Mouse (Mus musculus) hindbrain, embryonic 10.5 days (tissue): ENCODE data around the gene Olfr1219. TPM values are rescaled to one million over a fixed set of nuclear protein-coding genes. Genes with fewer than 3 reads are reported as not detected.

Experiments used
- DNase-seq: peaks from one replicate; pipeline ENCODE4 v3.0.0-alpha.2; 2017; ENCODE audit warnings: low spot score
- H3K27ac ChIP-seq: fragments of 300-500 bp; sonication (generic); 2 replicates; pipeline ENCODE4 v1.5.1; 2016; ENCODE audit warnings: mild to moderate bottlenecking, moderate library complexity
- H3K27me3 ChIP-seq: fragments of 300-500 bp; sonication (generic); 2 replicates; pipeline ENCODE4 v1.6.1; 2016; ENCODE audit warnings: mild to moderate bottlenecking; ENCODE audit not compliant: poor library complexity, insufficient read depth, severe bottlenecking
- H3K36me3 ChIP-seq: fragments of 300-500 bp; sonication (generic); 2 replicates; pipeline ENCODE4 v1.6.1; 2016; ENCODE audit warnings: mild to moderate bottlenecking, moderate library complexity
- H3K4me1 ChIP-seq: fragments of 300-500 bp; sonication (generic); replicated peaks from 2 replicates; pipeline ENCODE4 v1.6.1; 2016; ENCODE audit warnings: mild to moderate bottlenecking
- H3K4me3 ChIP-seq: fragments of 300-500 bp; sonication (generic); 2 replicates; pipeline ENCODE4 v1.5.1; 2016; ENCODE audit warnings: mild to moderate bottlenecking, moderate library complexity
- H3K9me3 ChIP-seq: fragments of 300-500 bp; sonication (generic); 2 replicates; pipeline ENCODE4 v1.6.1; 2016; ENCODE audit warnings: mild to moderate bottlenecking, moderate library complexity
- WGBS: fragments of 180-500 bp; shearing (Covaris S2); methylation state at CpG from one replicate; pipeline ENCODE4 v1.1.7; 2016; 5-methylcytosine and 5-hydroxymethylcytosine counted together
- polyA plus RNA-seq: library from polyadenylated mRNA; unstranded; fragments of >200 nt; fragmentation: Nextera tagmentation; extraction: Ambion mirVana; gene quantifications from 2 replicates; pipeline ENCODE4 v1.2.1, GENCODE M21; 2016

The Olfr1219 gene
- polyA plus RNA-seq = not detected in 2 replicates

- H3K27me3 ChIP-seq = no peaks in the 10 kb centered on the region
- WGBS = 72% methylated on average over 1 of the region's 1 CpGs
- no peak within 1 kb of the TSS for H3K4me3 ChIP-seq
- no peak for DNase-seq
- no peaks in the 10 kb centered on the region for H3K36me3 ChIP-seq
- H3K9me3 ChIP-seq = no peaks in the 10 kb centered on the region
- no peaks in the 10 kb centered on the region for H3K4me1 ChIP-seq
- H3K27ac ChIP-seq = no peak within 1 kb of the TSS
Observed at GRCm38 (mm10) chr2:89083413-89083812, at the start of gene Olfr1219. Olfr1219 (minus strand) TSS chr2:89083513.

DNA sequence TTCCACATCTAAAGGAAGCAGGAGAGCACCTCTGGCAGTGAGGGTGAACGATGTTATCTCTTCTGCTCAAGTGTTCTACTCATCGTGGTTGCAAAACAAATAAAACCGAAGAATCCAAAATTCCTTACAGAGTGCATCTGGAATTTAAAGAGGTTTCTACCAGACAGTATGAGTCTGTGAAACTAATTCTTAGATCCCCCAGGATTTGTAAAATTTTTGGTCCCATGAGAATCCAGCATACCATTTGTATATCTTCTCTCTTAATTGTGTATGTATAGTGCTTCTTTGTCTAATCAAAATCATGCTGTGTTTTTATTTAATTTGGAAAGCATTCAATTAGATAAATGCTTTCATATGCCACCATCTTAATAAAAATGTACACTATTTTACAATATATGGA is 49.6 kb upstream of the Olfr1219 start, which contains the start of gene Olfr1222:
Olfr1222 (minus strand) TSS at position 101 of the 400 bp plus-strand sequence.
- no peak for DNase-seq
- Histone ChIP-seq H3K9me3 (no peaks in the 10 kb centered on the region), H3K27ac (no peak within 1 kb of the TSS), H3K27me3 (no peaks in the 10 kb centered on the region), H3K4me3 (no peak within 1 kb of the TSS), H3K36me3 (no peaks in the 10 kb centered on the region), H3K4me1 (no peaks in the 10 kb centered on the region)
- 81% methylated on average over 3 of the region's 3 CpGs for WGBS

DNA sequence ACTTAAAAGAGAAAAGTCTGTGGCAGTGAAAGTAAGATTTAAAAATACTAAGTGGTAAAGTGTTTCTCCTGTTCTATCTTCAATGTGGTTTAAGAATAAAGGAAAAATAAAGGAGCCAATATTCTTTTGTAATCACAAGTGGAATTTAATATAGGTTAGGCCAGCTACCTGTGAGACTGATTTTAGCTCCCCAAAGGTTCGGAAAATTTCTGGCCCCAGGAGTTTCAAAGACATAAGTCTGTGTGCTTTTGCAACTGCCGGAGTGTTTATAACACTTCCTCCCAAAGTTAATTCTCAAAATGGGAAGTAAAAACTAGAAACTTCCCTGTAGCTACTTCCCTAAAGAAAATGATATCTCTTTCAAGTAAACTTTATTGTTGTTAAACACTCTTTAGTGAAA is 33.9 kb upstream of the Olfr1219 start, which contains the start of gene Olfr1221:
Olfr1221 (minus strand) TSS at position 101 of the 400 bp plus-strand sequence.
- Histone ChIP-seq H3K36me3 (no peaks in the 10 kb centered on the region), H3K4me1 (no peaks in the 10 kb centered on the region), H3K4me3 (no peak within 1 kb of the TSS), H3K9me3 (no peaks in the 10 kb centered on the region), H3K27me3 (no peaks in the 10 kb centered on the region), H3K27ac (no peak within 1 kb of the TSS)
- WGBS = 90% methylated on average over 2 of the region's 2 CpGs
- no peak for DNase-seq

- no peak for DNase-seq
- Histone ChIP-seq H3K4me1 (no peaks in the 10 kb centered on the region), H3K9me3 (no peaks in the 10 kb centered on the region), H3K4me3 (no peak within 1 kb of the TSS), H3K27ac (no peak within 1 kb of the TSS), H3K27me3 (no peaks in the 10 kb centered on the region), H3K36me3 (no peaks in the 10 kb centered on the region)
- 86% methylated on average over 3 of the region's 3 CpGs for WGBS
Observed at GRCm38 (mm10) chr2:89106735-89107134, 23.4 kb upstream of the Olfr1219 start, which contains the start of gene Olfr1220. Olfr1220 (minus strand) TSS chr2:89106835.

DNA sequence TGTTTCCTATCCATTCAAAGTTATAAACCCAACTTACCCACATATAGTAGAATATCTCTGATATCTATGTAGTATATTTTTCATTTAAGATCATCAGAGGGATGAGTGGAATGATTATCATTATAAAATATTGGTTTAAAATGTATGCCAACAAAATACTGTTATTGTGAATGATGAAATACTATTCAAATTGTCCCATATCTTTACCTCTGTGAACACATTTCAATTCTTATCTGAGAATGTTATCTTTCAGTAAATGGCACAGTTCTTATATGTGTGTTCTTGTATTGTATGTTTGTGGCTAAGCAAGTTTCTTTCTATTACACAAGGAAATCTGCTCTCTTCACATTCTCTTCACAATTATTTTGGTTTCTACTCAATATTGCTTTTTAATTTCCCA is 22.3 kb upstream of the Olfr1219 start:
- no peaks in the 10 kb centered on the region for H3K27me3 ChIP-seq
- no peaks in the 10 kb centered on the region for H3K4me1 ChIP-seq
- H3K9me3 ChIP-seq = no peaks in the 10 kb centered on the region
- H3K4me3 ChIP-seq = no peak overlapping the region
- no peak for DNase-seq
- H3K27ac ChIP-seq = no peak overlapping the region
- H3K36me3 ChIP-seq = no peaks in the 10 kb centered on the region

DNA sequence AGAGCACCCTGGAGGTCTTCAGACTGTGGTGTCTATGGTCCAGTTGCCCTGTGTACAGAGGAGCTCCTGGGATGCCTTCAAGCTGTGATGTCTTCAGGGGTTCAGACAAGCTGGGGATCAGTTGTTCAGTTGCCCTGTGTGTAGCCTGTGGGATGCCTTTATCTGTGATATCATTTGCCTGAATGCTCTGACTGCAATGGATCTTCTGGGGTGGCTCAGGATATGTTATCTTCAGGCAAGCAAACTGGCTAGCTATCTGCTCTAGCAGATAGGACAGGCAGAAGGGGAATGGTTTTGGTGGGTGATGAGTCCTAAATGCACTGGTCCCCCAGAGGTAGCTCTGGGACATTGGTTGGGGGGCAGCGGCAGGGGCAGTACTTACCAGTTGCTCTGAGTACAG is 10.5 kb upstream of the Olfr1219 start:
- WGBS = 100% methylated on average over 1 of the region's 1 CpGs
- H3K36me3 ChIP-seq = no peaks in the 10 kb centered on the region
- no peak for DNase-seq
- no peak overlapping the region for H3K27ac ChIP-seq
- no peak overlapping the region for H3K4me3 ChIP-seq
- H3K27me3 ChIP-seq = no peaks in the 10 kb centered on the region
- H3K4me1 ChIP-seq = no peaks in the 10 kb centered on the region
- H3K9me3 ChIP-seq = no peaks in the 10 kb centered on the region

- Histone ChIP-seq H3K9me3 (no peaks in the 10 kb centered on the region), H3K4me3 (no peak overlapping the region), H3K4me1 (no peaks in the 10 kb centered on the region), H3K27me3 (no peaks in the 10 kb centered on the region), H3K36me3 (no peaks in the 10 kb centered on the region), H3K27ac (no peak overlapping the region)
- DNase-seq = no peak
Observed at GRCm38 (mm10) chr2:89081487-89081886, 1.8 kb downstream of the Olfr1219 start.

DNA sequence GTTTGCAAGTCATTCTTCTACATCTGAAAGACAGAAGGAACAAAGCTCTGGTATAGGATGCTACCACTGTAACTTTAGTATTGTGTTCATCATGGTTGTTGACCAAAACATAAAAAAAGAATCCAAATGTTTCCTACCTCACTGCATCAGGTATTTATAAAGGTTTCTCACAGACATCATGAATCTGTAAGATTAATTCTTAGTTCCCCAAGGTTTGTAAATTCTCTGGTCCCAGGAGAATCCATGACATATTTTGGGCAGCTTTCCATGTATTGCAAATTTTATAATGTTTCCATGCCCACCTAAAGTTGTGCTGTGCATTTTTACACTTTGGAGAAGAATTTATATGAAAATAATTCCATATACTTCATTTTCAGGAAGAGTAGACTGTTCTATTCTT is 22.2 kb downstream of the Olfr1219 start, which contains the start of gene Olfr1218:
Olfr1218 (minus strand) TSS at position 101 of the 400 bp plus-strand sequence.
- Histone ChIP-seq H3K27ac (no peak within 1 kb of the TSS), H3K4me3 (no peak within 1 kb of the TSS), H3K9me3 (no peaks in the 10 kb centered on the region), H3K27me3 (no peaks in the 10 kb centered on the region), H3K36me3 (no peaks in the 10 kb centered on the region), H3K4me1 (no peaks in the 10 kb centered on the region)
- DNase-seq = no peak

DNA sequence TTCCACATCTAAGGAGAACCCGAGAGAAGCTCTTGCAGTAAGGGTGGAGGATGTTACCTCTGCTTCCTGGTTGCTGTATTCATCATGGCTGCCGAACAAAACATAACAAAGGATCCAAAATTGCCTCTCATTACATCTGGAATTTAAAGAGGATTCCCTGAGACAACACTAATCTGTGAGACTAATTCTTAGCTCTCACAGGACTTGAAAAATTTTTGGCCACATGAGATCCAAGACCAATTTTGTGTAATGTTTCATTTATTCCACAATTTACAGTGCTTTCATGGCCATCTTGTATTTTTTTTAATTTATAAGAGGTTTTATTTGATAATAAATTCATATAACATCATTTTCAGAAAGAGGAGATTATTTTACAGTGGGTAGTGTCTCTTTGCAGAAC is 51.3 kb downstream of the Olfr1219 start, which contains the start of gene Olfr1217:
Olfr1217 (minus strand) TSS at position 101 of the 400 bp plus-strand sequence.
- no peak for DNase-seq
- Histone ChIP-seq H3K4me1 (no peaks in the 10 kb centered on the region), H3K4me3 (no peak within 1 kb of the TSS), H3K27me3 (no peaks in the 10 kb centered on the region), H3K36me3 (no peaks in the 10 kb centered on the region), H3K9me3 (no peaks in the 10 kb centered on the region), H3K27ac (no peak within 1 kb of the TSS)
- WGBS = 79% methylated on average over 2 of the region's 2 CpGs

Other genes starting within 250 kb of the Olfr1219 start
- gene Olfr1204, start 234.2 kb downstream of the Olfr1219 start, polyA plus RNA-seq = not detected in 2 replicates
- not detected in 2 replicates for gene Olfr1206, start 220.3 kb downstream of the Olfr1219 start, polyA plus RNA-seq
- gene Olfr1208, start 181.2 kb downstream of the Olfr1219 start, polyA plus RNA-seq = not detected in 2 replicates
- not detected in 2 replicates for gene Olfr1209, start 168.4 kb downstream of the Olfr1219 start, polyA plus RNA-seq
- gene Olfr1211, start 145.4 kb downstream of the Olfr1219 start, polyA plus RNA-seq = not detected in 2 replicates
- not detected in 2 replicates for gene Olfr1212, start 129.5 kb downstream of the Olfr1219 start, polyA plus RNA-seq
- gene Gm13762, start 103.2 kb downstream of the Olfr1219 start, polyA plus RNA-seq = not detected in 2 replicates
- not detected in 2 replicates for gene Olfr1214, start 90.9 kb downstream of the Olfr1219 start, polyA plus RNA-seq
- gene Olfr1215, start 76.5 kb downstream of the Olfr1219 start, polyA plus RNA-seq = not detected in 2 replicates
- not detected in 2 replicates for gene Olfr1216, start 65.2 kb downstream of the Olfr1219 start, polyA plus RNA-seq
- not detected in 2 replicates for gene Olfr1217, start 51.4 kb downstream of the Olfr1219 start, polyA plus RNA-seq
- gene Olfr1218, start 22.3 kb downstream of the Olfr1219 start, polyA plus RNA-seq = not detected in 2 replicates
- gene Olfr1220, start 23.3 kb upstream of the Olfr1219 start, polyA plus RNA-seq = not detected in 2 replicates
- not detected in 2 replicates for gene Olfr1221, start 33.8 kb upstream of the Olfr1219 start, polyA plus RNA-seq
- not detected in 2 replicates for gene Olfr1222, start 49.5 kb upstream of the Olfr1219 start, polyA plus RNA-seq
- not detected in 2 replicates for gene Olfr1223, start 68.0 kb upstream of the Olfr1219 start, polyA plus RNA-seq
- not detected in 2 replicates for gene Olfr1224-ps1, start 80.6 kb upstream of the Olfr1219 start, polyA plus RNA-seq
- not detected in 2 replicates for gene Olfr1225, start 91.2 kb upstream of the Olfr1219 start, polyA plus RNA-seq
- gene Olfr1226, start 116.5 kb upstream of the Olfr1219 start, polyA plus RNA-seq = not detected in 2 replicates
- gene Olfr1228, start 170.5 kb upstream of the Olfr1219 start, polyA plus RNA-seq = not detected in 2 replicates
- gene Olfr1229, start 204.5 kb upstream of the Olfr1219 start, polyA plus RNA-seq = not detected in 2 replicates
- not detected in 2 replicates for gene Olfr1230, start 213.8 kb upstream of the Olfr1219 start, polyA plus RNA-seq
- gene Olfr1231, start 223.6 kb upstream of the Olfr1219 start, polyA plus RNA-seq = not detected in 2 replicates
- not detected in 2 replicates for gene Olfr1232, start 246.2 kb upstream of the Olfr1219 start, polyA plus RNA-seq